Mouse (Mus musculus): ENCODE data around the gene Wbp2.
"Not testable (repeated sequence)": the region's sequence is repeated elsewhere in the genome, so short reads cannot be mapped to it uniquely, and the experiment has no call there.

Gene Wbp2

DNA sequence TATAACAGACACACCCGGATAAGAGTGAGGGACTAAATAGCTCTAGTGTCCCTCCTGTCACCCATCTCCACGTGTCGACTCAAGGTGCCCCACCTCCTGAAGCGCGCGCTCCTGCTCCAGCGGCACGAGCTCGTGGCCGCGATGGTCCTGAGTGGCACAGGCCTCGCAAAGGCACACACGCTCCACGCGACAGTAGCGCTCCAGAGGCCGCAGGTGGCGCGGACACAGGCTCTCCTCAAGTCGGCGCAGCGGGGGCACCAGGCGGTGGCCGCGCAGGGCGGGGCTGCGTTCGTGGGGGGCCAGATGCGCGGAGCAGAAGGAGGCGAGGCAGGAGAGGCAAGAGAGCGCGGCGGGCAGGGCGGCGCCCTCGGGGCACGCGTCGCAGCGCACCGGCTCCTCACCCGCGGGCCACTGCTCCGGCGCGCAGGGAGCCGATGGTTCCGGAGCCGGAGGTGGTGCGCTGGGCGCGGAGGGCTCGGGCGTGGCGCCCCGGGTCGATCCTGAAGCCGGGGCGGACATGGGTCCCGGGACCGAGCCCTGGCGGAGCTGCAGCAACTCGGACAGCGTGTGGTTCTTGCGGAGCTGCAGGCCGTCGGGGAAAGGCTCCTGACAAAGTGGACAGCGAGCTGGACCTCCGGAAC lies 22.8 kb upstream of the Wbp2 start:
- DNase-seq (ENCODE audit: low spot score in 2 of 2) = no peak

DNA sequence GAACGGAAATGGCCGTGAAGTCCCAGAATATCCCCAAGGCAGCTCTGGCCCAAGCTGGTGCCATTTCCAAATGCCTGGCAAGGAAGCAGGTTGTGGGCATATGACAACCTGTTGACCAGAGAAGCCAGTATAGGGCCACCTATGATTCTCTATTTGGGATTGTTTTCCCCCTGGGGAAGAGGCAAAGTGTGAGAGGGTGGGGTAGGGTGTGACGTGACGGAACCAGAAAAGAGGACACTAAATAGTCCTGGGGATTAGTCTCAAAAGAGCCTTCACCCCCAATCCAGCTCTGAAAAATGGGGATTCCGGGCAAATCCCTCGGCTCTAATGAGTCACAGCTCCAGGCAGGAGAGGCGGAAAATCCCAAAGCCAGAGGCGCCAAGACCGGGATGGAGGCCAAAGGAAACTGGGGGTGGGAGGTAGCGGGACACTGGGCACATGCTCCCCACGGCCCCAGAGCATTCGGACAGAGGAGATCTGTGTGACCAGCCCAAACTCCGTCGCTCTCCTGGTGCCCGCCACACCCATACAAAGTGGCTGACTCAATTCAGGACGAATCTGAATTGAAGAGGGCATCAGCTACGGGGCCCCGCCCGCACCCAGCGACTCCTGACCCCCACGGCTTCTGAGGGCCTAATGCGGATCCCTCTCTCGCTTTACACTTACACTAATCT lies 21.8 kb upstream of the Wbp2 start:
- no peak for DNase-seq (ENCODE audit: low spot score in 2 of 2)

DNA sequence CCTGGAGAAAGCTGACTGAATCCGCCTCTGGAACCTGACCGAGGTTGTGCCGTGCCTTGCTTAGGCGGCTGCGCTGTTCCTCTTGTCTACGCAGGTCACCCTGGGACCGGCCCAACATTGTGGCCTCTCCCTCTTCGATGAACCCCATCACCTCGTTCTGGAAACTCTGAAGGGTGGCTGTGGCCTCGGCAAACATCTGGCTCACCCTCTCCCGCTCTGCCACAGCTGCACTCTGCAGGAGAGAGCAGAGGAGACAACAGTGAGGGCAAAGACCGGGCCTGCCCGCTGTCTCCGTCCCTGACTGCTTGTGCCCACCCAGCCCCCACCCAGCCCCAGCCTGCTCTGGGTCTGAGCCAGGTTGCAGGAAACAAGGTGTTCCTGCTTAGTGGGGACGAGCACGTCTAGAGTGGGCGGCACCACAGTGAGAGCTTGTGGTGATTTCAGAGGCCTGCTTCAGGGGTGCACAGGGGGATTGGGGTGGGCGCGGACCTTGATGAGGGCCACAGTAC lies 21.0 kb upstream of the Wbp2 start:
- no peak for DNase-seq (ENCODE audit: low spot score in 2 of 2)

DNA sequence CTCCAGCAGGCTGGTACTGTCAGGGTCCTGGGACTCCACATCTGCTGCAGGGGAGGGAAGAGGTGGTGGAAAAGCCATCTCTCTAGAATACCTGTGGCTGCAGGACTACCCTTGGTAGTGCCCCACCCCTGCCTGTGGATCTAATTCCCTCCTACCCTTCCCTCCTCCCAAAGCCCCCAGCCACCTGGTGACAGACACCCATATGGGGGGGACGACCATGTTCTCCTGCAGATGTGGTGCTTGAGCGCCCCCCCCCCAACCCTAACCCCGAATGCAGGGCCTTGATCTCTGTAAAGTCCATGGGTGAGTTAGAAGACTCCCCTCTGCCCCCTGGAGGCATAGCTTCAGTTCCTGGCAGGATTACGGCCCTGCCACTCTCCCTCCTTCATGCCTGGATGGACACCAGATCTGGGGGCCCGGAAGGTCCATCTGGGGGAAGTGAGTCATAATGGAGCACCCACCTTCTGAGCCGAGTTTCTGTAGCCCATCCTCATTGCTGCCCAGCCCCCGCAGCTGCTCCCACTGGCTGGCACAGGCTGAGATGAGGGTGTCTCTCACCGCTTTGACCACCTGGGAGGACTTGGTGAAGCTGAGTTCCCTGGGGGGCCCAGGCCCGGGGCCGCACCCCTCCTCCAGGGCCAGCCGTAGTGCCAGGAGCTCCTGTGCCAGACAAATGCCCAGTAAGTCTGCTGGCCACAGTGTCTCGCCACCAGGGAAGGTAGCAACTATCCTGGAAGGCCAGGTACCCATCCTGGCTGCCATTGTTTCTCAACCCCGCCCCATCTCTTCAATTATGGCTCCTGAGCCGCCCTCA lies 20.4 kb upstream of the Wbp2 start:
- DNase-seq (ENCODE audit: low spot score in 2 of 2) = no peak

DNA sequence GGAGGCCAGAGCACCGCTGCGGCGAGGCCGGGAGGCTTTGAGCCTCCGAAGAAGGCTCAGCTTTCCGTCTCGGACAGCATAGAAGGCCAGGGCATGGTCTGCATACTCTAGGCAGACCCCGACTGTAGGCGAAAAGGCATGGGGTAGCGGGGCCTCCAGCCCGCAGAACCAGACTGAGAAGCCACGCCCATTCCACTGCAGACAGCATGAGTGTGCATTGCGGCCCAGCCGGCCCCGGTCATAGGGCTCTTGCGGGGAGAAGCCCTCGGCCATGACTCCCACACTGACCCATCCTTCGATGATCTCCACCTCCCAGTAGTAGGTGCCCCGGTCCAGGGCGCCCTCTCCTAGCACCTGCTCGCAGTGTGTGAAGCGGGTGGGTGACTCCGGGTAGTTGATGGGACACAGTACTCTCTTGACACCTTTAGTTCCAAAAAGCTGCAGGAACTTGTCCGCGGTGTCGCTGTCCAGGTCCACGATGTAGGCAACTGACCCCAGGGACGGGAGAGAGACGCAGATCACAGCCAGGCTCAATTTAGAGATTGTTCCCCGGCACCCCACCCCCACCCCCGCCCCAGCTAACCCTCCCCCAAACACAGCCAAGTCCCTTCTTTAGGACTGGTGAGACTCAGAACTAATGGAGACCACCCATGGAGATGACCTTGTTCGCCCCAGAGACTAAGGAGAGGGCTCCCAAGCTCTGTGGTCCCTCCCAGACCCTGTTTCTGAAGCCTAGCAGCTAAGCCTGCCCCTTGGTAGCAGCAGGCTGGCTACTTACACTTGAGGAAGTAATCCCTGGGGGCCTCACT lies 19.6 kb upstream of the Wbp2 start:
- no peak for DNase-seq (ENCODE audit: low spot score in 2 of 2)

DNA sequence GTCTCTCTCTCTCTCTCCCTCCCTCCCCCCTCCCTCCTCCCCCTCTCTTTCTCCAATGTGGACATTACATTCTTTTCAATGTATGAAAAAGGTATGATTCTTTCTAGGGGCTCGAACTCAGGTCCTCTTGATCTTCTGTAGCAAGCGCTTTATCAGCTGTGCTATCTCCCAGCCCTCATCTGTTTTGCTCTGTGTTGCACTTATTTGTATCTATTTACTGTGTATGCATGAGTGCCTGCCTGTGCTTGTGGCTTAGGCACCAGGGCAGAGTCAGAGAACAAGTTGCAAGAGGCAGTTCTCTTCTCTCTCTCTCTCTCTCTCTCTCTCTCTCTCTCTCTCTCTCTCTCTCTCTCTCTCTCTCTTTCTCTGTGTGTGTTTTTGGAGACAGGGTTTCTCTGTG lies 18.3 kb upstream of the Wbp2 start:
- no peak for DNase-seq (ENCODE audit: low spot score in 2 of 2)

DNA sequence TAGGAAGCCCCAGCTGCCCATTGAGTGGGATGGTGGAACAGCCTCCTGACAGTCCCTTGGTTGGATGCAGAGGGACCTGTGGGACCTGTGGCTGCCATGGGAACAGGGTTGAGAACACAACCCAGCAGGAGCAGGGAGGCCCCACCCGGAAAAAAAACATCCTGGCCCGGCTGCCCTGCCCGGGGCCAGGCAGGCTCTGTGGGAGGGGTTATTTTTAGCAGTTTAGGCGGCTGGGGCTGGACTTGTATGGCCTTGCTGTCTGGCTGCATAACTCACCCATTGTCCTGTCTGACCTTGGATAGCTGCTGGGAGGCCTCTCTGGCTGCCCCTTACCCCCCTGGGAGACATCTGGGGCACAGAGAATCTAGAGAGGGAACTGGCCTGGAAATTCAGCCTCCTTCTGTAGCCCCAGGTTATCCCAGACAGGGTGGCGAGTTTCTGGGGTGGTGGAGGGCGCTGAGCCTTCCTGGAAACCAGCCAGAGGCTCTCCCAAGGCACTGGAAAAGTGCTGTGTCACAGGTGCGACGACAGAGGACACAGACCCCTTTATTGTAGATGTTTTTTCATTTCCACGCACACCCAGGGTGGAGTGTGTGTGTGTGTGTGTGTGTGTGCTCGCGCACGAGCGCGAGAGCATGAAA lies 17.3 kb upstream of the Wbp2 start:
- no peak for DNase-seq (ENCODE audit: low spot score in 2 of 2)

DNA sequence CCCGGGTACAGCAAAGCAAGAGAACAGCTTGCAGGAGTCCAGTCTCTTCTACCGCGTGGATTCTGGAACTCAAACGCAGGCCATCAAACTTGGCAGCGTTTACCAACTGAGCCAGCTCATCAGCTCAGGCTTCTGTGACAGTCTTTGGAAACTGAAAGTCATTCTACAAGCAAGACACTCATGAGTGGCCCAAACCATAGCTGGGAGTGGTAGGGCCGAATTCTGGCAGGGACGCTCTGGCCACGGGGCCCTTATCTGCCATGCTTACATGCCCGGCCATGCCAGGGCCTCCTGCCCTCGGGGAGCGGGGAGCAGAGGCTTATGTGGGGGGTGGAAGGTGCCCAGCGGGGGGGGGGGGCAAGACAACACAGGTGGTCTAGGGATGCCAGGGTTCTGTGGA lies 16.8 kb upstream of the Wbp2 start:
- no peak for DNase-seq (ENCODE audit: low spot score in 2 of 2)

DNA sequence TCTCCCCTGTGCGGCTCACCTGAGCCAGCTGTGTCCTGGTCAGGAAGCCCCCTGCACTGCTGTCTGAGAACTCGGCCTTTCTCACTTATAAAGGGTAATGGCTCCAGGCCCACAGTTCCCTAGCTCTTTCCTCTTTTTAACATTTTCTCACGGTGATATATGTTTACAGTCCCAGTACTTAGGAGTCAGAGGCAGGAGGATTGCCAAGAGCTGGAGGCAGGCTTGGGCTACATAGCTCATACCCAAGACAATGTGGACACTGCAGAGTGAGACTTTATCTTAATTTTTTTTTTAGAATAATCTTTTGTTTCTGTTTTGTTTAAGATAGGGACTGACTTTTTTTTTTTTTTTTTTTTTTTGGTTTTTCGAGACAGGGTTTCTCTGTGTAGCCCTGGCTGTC lies 15.7 kb upstream of the Wbp2 start:
- DNase-seq (ENCODE audit: low spot score in 2 of 2) = no peak

DNA sequence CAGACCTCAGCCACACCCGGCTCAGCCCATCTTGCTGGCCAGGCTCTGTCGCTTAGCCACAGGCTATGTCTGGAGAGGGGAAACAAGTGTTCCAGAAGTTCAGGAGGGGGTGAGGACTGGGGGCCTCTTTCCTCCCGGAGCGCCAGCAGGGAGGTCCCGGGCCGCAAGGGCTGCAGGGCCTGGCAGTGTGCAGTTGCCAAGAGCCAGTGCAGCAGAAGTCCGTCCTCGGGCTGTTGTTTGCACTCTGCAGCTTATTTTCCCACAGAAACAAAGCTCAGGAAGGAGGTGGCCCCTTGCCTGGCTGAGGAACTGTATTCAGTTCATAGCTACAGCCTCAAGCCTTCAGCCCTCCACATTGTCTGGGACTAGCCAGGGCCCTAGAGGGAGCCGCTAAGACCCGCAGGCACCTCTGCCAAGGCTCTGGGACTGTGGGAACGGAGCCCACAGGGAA lies 15.2 kb upstream of the Wbp2 start:
- no peak for DNase-seq (ENCODE audit: low spot score in 2 of 2)

DNA sequence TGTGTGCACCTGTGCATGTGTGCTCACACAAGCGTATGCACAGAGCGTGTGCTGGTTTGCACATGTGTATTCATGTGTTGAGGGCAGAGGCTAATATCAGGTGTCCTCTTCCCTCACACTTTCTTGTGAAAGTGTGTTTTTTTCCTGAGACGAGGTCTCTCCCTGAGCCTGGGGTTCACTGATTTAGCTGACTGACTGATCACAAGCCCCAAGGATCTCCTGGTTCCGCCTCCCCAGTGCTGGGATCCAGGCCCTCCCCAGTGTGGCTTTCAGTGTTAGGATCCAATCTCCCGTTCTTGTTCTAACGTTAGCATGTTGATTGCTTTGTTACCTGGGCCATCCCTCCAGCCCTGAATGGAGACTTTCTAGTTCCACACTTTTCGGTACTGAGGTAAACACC lies 14.0 kb upstream of the Wbp2 start:
- no peak for DNase-seq (ENCODE audit: low spot score in 2 of 2)

DNA sequence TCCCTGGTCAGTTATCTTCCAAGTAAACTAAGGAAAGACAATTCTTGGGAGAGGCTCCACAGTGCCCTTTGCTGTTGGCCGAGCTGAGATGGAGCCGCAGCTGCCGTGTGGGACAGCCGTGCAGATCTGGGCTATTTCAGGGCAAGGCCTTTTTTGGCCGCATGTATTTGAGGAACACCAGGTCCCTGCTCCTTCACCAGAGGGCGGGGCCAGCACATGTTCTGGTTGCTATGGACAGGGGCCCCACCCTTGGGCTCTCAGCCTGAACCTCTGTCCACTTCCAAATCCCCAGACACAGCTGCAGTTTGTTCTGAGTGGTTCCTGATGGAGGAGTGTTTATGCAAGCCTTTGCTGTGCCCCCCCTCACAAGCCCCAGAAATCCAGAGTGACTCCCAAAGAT lies 13.6 kb upstream of the Wbp2 start:
- DNase-seq (ENCODE audit: low spot score in 2 of 2) = no peak

DNA sequence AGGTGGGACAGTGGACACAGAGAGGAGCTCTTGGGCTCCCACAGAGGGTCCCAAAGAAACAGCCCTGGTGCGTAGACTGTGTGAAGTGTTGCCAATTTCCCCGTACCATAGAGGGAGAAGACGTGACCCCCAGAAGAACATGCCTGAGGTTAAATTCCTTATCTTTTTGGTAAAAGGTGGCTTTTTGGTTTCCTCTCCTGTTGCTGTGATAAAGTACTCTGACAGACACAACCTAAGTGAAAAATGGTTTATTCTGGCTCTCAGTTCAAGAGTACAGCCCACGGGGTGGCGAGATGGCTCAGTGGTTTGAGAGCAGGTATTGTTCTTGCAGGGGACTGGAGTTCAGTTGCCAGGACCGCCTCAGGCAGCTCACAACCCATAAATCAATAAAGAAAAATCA lies 12.7 kb upstream of the Wbp2 start:
- no peak for DNase-seq (ENCODE audit: low spot score in 2 of 2)

DNA sequence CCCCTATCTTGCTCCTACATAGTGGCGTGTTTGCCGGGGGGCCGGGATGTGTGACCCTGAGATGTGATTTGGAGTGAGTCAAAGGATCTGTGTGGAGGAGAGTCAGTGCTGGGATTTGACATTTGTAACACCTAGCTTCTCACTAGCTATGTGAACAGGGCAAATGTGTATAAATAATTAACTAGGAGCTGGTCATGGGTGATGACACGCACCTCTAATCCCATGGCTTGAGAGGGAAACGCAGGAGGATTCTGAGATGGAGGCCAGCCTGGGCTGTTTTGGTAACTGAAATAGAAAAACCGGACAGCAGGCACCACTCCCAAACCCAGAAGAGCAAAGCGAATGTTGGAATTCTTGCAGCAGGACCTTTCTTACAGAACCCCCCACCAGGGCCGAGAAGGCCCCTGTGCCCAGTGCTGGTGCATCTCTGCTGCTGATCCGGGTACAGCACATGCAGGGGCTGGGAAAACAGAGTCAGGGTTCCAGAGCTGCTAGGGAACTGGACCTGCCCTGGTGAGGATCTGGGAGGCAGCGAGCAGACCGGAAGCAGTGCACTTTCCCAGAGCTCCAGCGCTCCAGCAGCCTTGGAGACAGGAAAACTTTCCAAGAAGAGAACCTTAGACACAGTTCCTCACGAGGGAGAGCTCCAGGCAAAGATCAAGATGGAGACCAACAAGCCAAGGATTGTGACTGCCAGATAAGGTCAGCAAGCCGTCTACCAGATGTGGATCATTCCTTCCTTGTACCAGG lies 12.1 kb upstream of the Wbp2 start:
- DNase-seq (ENCODE audit: low spot score in 2 of 2) = no peak

DNA sequence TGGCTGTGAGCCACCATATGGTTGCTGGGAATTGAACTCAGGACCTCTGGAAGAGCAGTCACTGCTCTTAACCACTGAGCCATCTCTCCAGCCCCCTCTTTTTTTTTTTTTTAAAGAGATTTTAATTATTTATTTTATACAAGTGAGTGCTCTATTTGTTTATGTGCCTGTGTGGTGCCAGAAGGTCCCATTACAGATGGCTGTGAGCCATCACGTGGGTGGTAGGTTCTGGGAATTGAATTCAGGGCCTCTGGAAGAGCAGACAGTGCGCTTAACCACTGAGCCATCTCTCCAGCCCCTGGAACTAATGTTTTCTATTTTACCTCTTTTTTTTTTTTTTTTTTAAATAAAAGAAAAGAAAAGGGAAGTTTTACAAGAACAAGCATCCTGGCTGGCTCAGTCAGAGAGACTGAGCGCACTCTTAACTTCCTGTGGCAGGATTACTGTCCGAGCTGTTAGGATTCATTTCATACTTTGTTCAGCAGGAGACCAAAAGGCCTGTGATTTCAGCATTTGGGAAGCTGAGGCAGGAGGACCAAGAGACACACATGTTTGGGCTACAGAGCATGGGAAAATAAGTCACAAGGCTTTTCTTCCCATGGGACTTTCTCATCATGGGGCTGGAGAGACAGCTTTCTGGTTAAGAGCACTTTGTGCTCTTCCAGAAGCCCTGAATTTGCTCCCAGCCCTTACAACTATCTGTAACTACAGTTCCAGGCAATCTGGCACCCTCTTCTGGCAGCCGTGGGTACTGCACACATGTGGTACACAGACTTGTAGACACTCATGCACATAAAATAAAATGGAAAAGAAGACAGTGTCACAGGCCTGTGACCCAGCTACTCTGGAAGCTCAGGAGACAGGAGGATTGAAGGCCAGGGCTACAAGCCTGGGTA lies 9.7 kb upstream of the Wbp2 start:
- peak; percentile 35 to 51 for DNase-seq (ENCODE audit: low spot score in 2 of 2)

DNA sequence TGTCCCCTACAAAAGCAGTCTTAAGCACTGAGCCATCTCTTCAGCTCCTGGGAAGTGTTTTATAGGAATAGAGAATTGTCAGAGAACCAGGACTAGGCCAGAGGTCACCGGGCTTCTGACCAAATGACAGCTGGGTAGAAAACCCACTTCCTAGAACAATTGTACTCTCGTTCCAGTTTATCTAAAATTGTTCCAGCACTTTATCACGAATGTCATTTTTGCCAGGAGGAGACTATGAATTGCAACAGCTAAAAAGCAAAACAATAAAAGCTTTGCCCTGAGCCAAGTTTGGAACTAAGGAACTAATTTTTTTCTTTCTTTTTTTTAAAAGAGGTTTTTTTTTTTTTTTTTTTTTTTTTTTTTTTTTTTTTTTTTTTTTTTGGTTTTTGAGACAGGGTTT lies 8.8 kb upstream of the Wbp2 start:
- DNase-seq (ENCODE audit: low spot score in 2 of 2) = no peak

DNA sequence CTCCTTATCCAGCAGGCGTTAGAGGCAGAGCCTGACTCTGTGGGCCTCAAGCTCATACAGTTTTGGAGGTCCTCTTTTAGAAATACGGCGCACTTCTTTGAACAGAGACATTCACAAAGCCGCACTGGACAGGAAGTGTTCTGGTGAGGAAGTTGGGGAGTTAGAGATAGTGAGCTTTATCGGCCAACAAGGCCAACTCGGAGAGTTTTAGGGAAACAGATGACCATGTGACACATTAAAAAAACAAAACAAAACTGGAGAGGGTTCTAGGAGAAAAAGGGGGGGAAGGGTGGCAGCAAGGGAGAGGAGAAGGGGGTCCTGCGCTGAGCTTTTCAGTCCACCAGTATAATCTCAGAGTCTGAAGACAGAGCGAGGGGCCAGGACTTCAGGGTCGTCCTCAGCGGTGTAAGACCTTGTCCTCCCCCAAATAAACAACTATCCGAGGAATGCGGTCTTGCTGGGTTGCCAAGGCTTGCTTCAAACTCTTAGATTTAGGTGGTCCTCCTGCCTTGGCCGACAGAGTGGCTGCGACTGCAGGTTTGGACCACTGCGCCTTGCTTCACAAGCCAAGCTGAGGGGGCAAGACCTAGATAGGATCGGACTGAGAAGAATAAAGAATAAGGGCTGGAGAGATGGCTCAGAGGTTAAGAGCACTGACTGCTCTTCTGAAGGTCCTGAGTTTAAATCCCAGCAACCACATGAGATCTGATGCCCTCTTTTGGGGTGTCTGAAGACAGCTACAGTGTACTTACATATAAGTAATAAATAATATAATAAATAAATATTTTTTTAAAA lies 7.2 kb upstream of the Wbp2 start:
- no peak for DNase-seq (ENCODE audit: low spot score in 2 of 2)

DNA sequence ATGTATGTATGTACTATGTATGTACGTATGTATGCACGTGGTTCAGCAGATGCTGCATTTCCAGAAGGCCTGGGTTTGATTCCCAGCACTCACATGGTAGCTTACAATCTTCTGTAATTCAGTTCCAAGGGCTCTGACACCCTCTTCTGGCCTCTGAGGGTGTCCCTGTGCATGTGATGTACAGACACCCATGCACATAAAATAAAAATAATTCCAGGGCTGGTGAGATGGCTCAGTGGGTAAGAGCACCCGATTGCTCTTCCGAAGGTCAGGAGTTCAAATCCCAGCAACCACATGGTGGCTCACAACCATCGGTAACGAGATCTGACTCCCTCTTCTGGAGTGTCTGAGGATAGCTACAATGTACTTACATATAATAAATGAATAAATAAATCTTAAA lies 6.2 kb upstream of the Wbp2 start:
- DNase-seq (ENCODE audit: low spot score in 2 of 2) = not testable (repeated sequence)

DNA sequence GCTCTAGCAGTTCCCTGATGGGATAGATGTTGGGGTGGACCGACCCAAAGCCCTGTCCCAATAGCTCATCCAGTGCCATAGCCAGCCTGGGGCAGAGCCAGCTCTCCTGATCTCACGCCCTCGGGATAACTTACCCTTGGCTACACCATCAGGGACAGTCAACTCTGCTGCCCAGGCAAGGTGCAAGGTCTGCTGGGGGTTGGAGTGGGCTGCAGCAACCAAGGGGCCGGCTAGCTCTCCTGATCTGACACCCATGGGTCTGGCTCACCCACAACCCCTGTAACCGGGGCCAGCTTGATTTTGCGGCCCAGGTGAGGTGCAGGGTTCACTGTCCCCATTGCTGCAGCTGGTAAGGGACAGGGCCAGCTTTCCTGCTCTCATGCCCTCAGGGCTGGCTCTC lies 4.8 kb upstream of the Wbp2 start:
- DNase-seq (ENCODE audit: low spot score in 2 of 2) = no peak

All from natural killer cell, adult 2 months (primary cell).